Mouse (Mus musculus) intestine, postnatal 0 days (tissue): ENCODE data around the gene Slc29a1. TPM values are rescaled to one million over a fixed set of nuclear protein-coding genes. Genes with fewer than 3 reads are reported as not detected.

Experiments used
- ATAC-seq: fragments of 200-750 bp; cut with Nextera tagmentation; 2 replicates; pipeline ENCODE4 v1.8.0; 2017; ENCODE audit warnings: mild to moderate bottlenecking, moderate TSS enrichment, moderate library complexity
- H3K27ac ChIP-seq: fragments of 300-500 bp; sonication (generic); 2 replicates; pipeline ENCODE4 v1.5.1; 2014; ENCODE audit warnings: mild to moderate bottlenecking, low read depth, low read length, moderate library complexity
- H3K27me3 ChIP-seq: fragments of 300-500 bp; sonication (generic); replicated peaks from 2 replicates; pipeline ENCODE4 v1.6.1; 2014; ENCODE audit warnings: low read length, mixed read lengths; ENCODE audit not compliant: control insufficient read depth, insufficient read depth
- H3K36me3 ChIP-seq: fragments of 300-500 bp; sonication (generic); 2 replicates; pipeline ENCODE4 v1.6.1; 2014; ENCODE audit warnings: mild to moderate bottlenecking, moderate library complexity; ENCODE audit not compliant: control insufficient read depth, insufficient read depth
- H3K4me1 ChIP-seq: fragments of 300-500 bp; sonication (generic); replicated peaks from 2 replicates; pipeline ENCODE4 v1.6.1; 2014; ENCODE audit warnings: antibody characterized with exemption, low read length, mixed read lengths; ENCODE audit not compliant: control insufficient read depth, insufficient read depth
- H3K4me2 ChIP-seq: fragments of 300-500 bp; sonication (generic); replicated peaks from 2 replicates; pipeline ENCODE4 v1.6.1; 2014; ENCODE audit warnings: low read depth, mild to moderate bottlenecking, moderate library complexity
- H3K4me3 ChIP-seq: fragments of 300-500 bp; sonication (generic); 2 replicates; pipeline ENCODE4 v1.5.1; 2014; ENCODE audit warnings: low read depth, low read length
- H3K9ac ChIP-seq: fragments of 300-500 bp; sonication (generic); 2 replicates; pipeline ENCODE4 v1.6.1; 2014; ENCODE audit warnings: mild to moderate bottlenecking, low read depth, low read length
- H3K9me3 ChIP-seq: fragments of 300-500 bp; sonication (generic); 2 replicates; pipeline ENCODE4 v1.6.1; 2016; ENCODE audit warnings: mixed run types; ENCODE audit not compliant: control insufficient read depth
- CTCF ChIP-seq: sonication (generic); IDR thresholded peaks from 2 replicates; pipeline ENCODE4 v1.5.1; 2016; ENCODE audit warnings: low read depth, mild to moderate bottlenecking, control low read depth, antibody characterized with exemption, moderate library complexity
- WGBS: fragments of 180-500 bp; shearing (Covaris S2); extraction: QIAGEN DNeasy Blood & Tissue Kit; methylation state at CpG from one replicate; pipeline ENCODE4 v1.1.7; 2014; 5-methylcytosine and 5-hydroxymethylcytosine counted together
- polyA plus RNA-seq: library from polyadenylated mRNA; unstranded; fragments of >200 nt; fragmentation: Nextera tagmentation; extraction: Ambion mirVana; gene quantifications from 2 replicates; pipeline ENCODE4 v1.2.1, GENCODE M21; 2015

Gene Slc29a1
- polyA plus RNA-seq, 1 experiment from 2014 or later = 37.8 TPM

DNA sequence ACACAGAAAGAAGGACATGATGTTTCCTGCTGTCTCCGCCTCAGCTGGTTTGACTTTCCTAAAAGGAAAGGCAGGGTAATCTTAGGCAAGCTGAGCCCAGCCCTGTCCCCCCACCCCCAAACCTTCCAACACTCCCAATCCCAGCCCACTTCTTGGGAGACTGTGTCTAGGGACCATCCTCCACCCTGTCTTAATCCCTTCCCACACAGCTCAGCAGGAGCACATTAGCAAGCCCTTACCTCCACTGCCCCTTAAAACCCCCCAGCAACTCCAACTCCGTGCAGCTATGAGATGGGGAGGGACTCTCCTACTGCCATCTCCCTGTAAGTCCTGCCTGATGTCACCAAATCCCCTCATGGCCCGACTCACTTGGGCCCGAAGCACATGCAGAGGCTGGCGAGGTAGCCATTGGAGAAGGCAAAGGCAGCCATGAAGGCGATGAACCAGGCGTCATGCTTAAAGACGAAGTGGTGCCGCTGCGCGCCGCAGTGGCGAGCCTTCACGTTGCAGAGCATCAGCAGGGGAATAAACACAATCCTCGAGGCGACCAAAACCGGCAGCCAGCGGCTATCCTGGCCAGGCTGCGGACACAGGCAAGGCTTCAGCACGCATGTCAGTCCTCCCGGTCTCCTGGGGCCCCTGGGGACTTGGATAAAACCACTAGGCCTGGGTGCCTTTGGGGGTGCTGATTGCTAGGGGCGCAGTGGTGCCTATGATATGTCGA is 13.5 kb downstream of the Slc29a1 start:
- Histone ChIP-seq H3K27ac (peak overlapping the region; percentile 68), H3K4me3 (no peak overlapping the region), H3K9ac (no peak overlapping the region), H3K4me1 (no peaks in the 10 kb centered on the region), H3K36me3 (peaks cover 29% of the 10 kb centered on the region; the same call in 1 of the 2 replicates), H3K9me3 (no peaks in the 10 kb centered on the region), H3K27me3 (no peaks in the 10 kb centered on the region), H3K4me2 (no peak overlapping the region)
- 72% methylated on average over 23 of the region's 23 CpGs for WGBS
- ATAC-seq = no peak
- no peak for TF ChIP-seq CTCF

DNA sequence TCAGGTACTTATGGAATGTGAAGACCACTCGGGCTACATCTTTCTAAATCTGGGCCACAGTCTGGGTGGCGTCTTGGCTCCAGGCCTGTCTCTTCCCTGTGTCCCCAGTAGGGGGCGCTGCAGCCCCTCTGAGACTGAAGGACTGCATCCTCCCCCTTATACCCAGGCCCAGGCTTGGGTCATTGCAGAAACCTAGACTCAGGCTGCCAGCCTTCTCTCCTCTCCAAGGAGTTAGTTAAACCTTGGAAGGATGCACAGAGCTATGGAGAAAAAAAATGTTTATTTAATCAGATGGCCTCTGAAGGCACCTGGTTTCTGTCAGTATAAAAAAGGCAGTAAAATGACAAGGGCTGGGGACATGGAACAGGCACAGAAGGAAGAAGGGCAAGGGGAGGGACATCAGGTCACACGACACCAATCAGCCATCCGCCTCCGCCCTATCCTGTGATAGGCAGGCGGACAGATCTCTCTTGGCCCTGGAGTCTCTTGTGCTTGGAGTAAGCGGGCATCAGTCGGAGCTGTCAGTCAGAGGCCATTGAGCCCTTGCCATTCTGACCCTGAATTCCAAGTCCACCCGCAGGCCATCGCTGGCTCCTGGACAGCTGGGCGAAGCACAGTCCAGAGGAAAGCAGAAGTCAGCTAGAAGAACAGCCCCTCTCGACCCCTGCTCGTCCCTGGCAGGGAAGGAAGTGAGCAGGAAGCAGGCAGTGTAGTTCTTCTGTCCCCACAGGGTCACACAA is 14.3 kb downstream of the Slc29a1 start:
- H3K4me1 ChIP-seq = no peaks in the 10 kb centered on the region
- H3K9me3 ChIP-seq = no peaks in the 10 kb centered on the region
- 32% methylated on average over 14 of the region's 14 CpGs for WGBS
- ATAC-seq = peak; percentile 34
- peak overlapping the region; percentile 68 for H3K27ac ChIP-seq
- H3K27me3 ChIP-seq = no peaks in the 10 kb centered on the region
- peaks cover 27% of the 10 kb centered on the region; the same call in 1 of the 2 replicates for H3K36me3 ChIP-seq
- H3K9ac ChIP-seq = no peak overlapping the region
- H3K4me3 ChIP-seq = no peak overlapping the region
- peak; percentile 92 for TF ChIP-seq CTCF
- H3K4me2 ChIP-seq = peak overlapping the region; percentile 25; the same call in 1 of the 2 replicates

DNA sequence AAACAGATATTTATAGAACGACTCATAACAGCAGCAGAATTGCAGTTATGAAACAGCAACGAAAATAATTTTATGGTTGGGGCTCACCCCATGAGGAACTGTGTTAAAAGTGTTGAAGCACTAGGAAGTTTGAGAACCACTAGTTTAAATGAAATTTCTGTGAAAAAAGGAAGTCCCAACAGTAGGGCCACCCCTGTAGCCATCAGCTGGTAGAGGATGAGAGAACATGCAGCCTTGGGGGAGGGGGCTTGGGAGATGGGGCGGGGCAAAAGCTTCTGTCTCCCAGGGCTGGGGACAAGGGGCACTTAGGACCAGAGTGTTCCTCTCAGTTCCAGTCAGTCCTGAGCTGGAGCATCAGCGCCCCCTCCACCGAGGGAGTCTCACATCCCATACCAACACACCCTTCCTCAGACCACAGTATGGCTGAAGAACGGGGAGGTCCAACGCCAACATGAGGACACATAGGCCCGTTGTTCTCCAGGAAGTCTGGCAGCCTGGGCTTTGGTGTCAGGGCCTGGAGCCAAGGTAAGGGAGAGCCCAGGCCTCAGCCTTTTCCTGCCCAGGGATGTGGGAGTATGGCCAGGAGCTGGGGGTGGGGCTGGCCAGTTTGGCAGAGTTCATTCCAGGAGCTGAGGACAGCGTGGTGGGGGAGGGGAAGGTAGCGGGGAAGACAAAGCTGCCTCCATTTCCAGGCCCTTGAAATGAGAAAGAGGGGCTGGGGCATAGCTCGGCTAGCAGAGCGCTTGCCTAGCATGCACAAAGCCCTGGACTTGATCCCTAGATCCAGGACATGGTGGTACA is 15.1 kb downstream of the Slc29a1 start:
- no peaks in the 10 kb centered on the region for H3K4me1 ChIP-seq
- H3K9ac ChIP-seq = no peak overlapping the region
- H3K27ac ChIP-seq = peak overlapping the region; percentile 68
- TF ChIP-seq CTCF = no peak
- no peaks in the 10 kb centered on the region for H3K27me3 ChIP-seq
- H3K9me3 ChIP-seq = no peaks in the 10 kb centered on the region
- ATAC-seq = peak; percentile 25; the same call in 1 of the 2 replicates
- peak overlapping the region; percentile 25; the same call in 1 of the 2 replicates for H3K4me2 ChIP-seq
- no peak overlapping the region for H3K4me3 ChIP-seq
- peaks cover 19% of the 10 kb centered on the region; the same call in 1 of the 2 replicates for H3K36me3 ChIP-seq
- 55% methylated on average over 12 of the region's 12 CpGs for WGBS

DNA sequence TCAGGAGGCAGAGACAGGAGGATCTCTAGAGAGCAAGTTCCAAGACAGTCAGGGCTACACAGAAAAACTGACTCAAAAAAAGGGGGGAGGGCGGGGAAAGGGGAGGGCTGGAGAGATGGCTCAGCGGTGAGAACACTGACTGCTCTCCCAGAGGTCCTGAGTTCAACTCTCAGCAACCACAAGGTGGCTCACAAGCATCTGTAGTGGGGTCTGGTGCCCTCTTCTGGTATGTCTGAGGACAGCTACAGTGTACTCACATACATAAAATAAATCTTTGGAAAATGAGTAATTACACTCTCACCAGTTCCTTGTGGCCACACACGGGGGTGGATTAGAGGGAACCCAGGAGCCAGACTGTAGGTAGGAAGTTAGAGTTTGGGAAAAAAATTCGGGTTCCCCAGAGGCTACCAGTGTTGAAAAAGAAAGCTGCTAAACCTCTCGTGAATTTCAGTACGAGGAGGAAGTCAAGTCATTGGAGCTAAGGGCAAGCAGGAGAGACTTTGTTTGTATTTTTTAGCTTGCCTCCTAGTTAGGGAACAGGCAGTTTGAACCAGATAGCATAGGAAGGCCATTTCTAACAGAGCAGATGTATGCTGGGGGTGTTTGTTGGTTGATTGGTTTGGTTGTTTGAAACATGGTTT is 16.6 kb downstream of the Slc29a1 start:
- no peak overlapping the region for H3K4me2 ChIP-seq
- H3K4me1 ChIP-seq = no peaks in the 10 kb centered on the region
- no peak overlapping the region for H3K4me3 ChIP-seq
- H3K36me3 ChIP-seq = peaks cover 7% of the 10 kb centered on the region; the same call in 1 of the 2 replicates
- no peak overlapping the region for H3K9ac ChIP-seq
- H3K27me3 ChIP-seq = no peaks in the 10 kb centered on the region
- no peak for ATAC-seq
- 58% methylated on average over 6 of the region's 6 CpGs for WGBS
- TF ChIP-seq CTCF = peak; percentile 81
- no peaks in the 10 kb centered on the region for H3K9me3 ChIP-seq
- H3K27ac ChIP-seq = no peak overlapping the region

DNA sequence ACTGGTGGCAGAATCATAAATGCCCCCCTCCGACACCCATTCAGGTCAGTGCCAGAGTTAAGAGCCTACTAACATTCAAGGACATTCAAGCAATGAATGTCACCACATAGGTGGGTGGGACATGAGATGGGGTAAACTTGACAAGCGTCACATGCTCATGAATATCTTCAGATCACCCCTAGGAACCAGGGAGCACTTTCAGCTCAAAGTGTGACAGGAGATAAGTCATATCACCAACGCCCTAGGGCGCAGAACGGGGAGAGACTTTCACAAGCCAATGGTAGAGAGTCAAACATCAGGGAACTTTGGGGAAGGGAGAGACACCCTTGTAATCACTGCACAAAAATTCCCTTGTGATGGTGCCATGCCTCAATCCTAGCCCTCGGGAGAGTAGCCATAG is 17.2 kb downstream of the Slc29a1 start:
- H3K4me3 ChIP-seq = no peak overlapping the region
- H3K36me3 ChIP-seq = peaks cover 5% of the 10 kb centered on the region; the same call in 1 of the 2 replicates
- no peak overlapping the region for H3K9ac ChIP-seq
- 85% methylated on average over 6 of the region's 6 CpGs for WGBS
- TF ChIP-seq CTCF = no peak
- no peak for ATAC-seq
- H3K27ac ChIP-seq = no peak overlapping the region
- no peaks in the 10 kb centered on the region for H3K4me1 ChIP-seq
- H3K9me3 ChIP-seq = no peaks in the 10 kb centered on the region
- H3K4me2 ChIP-seq = no peak overlapping the region
- no peaks in the 10 kb centered on the region for H3K27me3 ChIP-seq
